Mouse (Mus musculus) midbrain, embryonic 13.5 days (tissue): Measurements from ENCODE around the gene Tmem86b. TPM values are rescaled to one million over a fixed set of nuclear protein-coding genes. Genes with fewer than 3 reads are reported as not detected.
A peak's percentile ranks its signal among the peaks of the same experiment; 100 is the strongest.

Experiments
- ATAC-seq: fragments of 200-750 bp; cut with Nextera tagmentation; 2 replicates; pipeline ENCODE4 v1.8.0; 2017; ENCODE audit warnings: mild to moderate bottlenecking, moderate TSS enrichment, moderate library complexity
- H3K27ac ChIP-seq: fragments of 300-500 bp; sonication (generic); 2 replicates; pipeline ENCODE4 v1.5.1; 2015; ENCODE audit warnings: inconsistent platforms, mild to moderate bottlenecking, moderate library complexity
- H3K27me3 ChIP-seq: fragments of 300-500 bp; sonication (generic); 2 replicates; pipeline ENCODE4 v1.6.1; 2015; ENCODE audit warnings: mild to moderate bottlenecking, inconsistent platforms
- H3K36me3 ChIP-seq: fragments of 300-500 bp; sonication (generic); 2 replicates; pipeline ENCODE4 v1.6.1; 2015; ENCODE audit warnings: mild to moderate bottlenecking, inconsistent platforms
- H3K4me1 ChIP-seq: fragments of 300-500 bp; sonication (generic); replicated peaks from 2 replicates; pipeline ENCODE4 v1.6.1; 2015; ENCODE audit warnings: inconsistent platforms
- H3K4me2 ChIP-seq: fragments of 300-500 bp; sonication (generic); replicated peaks from 2 replicates; pipeline ENCODE4 v1.6.1; 2015; ENCODE audit warnings: moderate library complexity, mild to moderate bottlenecking, inconsistent platforms
- H3K4me3 ChIP-seq: fragments of 300-500 bp; sonication (generic); replicated peaks from 2 replicates; pipeline ENCODE4 v1.5.1; 2015; ENCODE audit warnings: mild to moderate bottlenecking, inconsistent platforms
- H3K9ac ChIP-seq: fragments of 300-500 bp; sonication (generic); replicated peaks from 2 replicates; pipeline ENCODE4 v1.6.1; 2015; ENCODE audit warnings: mild to moderate bottlenecking, inconsistent platforms
- H3K9me3 ChIP-seq: fragments of 300-500 bp; sonication (generic); 2 replicates; pipeline ENCODE4 v1.6.1; 2016; ENCODE audit warnings: mild to moderate bottlenecking, inconsistent platforms
- WGBS: fragments of 180-500 bp; shearing (Covaris S2); methylation state at CpG from one replicate; pipeline ENCODE4 v1.1.7; 2015; 5-methylcytosine and 5-hydroxymethylcytosine counted together
- polyA plus RNA-seq: library from polyadenylated mRNA; unstranded; fragments of >200 nt; fragmentation: Nextera tagmentation; extraction: Ambion mirVana; gene quantifications from 2 replicates; pipeline ENCODE4 v1.2.1, GENCODE M21; 2015

Tmem86b gene
- polyA plus RNA-seq, 1 experiment from 2014 or later, result 3.8 TPM

GRCm38 (mm10) chr7:4646806-4647205 is 15.6 kb upstream of the Tmem86b start:
- H3K4me2 ChIP-seq, result no peak overlapping the region
- peaks cover 54% of the 10 kb centered on the region for H3K36me3 ChIP-seq
- no peak for ATAC-seq
- no peak overlapping the region for H3K27ac ChIP-seq
- WGBS, result 87% methylated on average over 3 of the region's 3 CpGs
- H3K9me3 ChIP-seq, result no peaks in the 10 kb centered on the region
- no peak overlapping the region for H3K4me3 ChIP-seq
- H3K4me1 ChIP-seq, result peaks cover 10% of the 10 kb centered on the region; the same call in 1 of the 2 replicates
- H3K27me3 ChIP-seq, result no peaks in the 10 kb centered on the region
- H3K9ac ChIP-seq, result no peak overlapping the region

GRCm38 (mm10) chr7:4643225-4643624 is 12.0 kb upstream of the Tmem86b start:
- Histone ChIP-seq H3K4me3 (no peak overlapping the region), H3K36me3 (peaks cover 83% of the 10 kb centered on the region), H3K4me1 (0 out of 2 replicates have a peak, but pooled peaks cover 4% of the 10 kb centered on the region), H3K9ac (no peak overlapping the region), H3K27me3 (no peaks in the 10 kb centered on the region), H3K27ac (no peak overlapping the region), H3K4me2 (no peak overlapping the region), H3K9me3 (no peaks in the 10 kb centered on the region)
- 98% methylated on average over 6 of the region's 6 CpGs for WGBS
- no peak for ATAC-seq

GRCm38 (mm10) chr7:4641956-4642355 is 10.7 kb upstream of the Tmem86b start:
- Histone ChIP-seq H3K9ac (no peak overlapping the region), H3K27me3 (no peaks in the 10 kb centered on the region), H3K27ac (no peak overlapping the region), H3K36me3 (peaks cover 93% of the 10 kb centered on the region), H3K9me3 (no peaks in the 10 kb centered on the region), H3K4me2 (no peak overlapping the region), H3K4me3 (no peak overlapping the region), H3K4me1 (no peaks in the 10 kb centered on the region)
- 94% methylated on average over 7 of the region's 7 CpGs for WGBS
- ATAC-seq, result no peak

- 85% methylated on average over 11 of the region's 11 CpGs for WGBS
- no peak overlapping the region for H3K27ac ChIP-seq
- no peak overlapping the region for H3K4me3 ChIP-seq
- H3K9ac ChIP-seq, result no peak overlapping the region
- H3K9me3 ChIP-seq, result no peaks in the 10 kb centered on the region
- H3K4me2 ChIP-seq, result no peak overlapping the region
- no peaks in the 10 kb centered on the region for H3K27me3 ChIP-seq
- ATAC-seq, result no peak
- H3K36me3 ChIP-seq, result peaks cover 94% of the 10 kb centered on the region
- no peaks in the 10 kb centered on the region for H3K4me1 ChIP-seq
These were observed 9.9 kb upstream of the Tmem86b start for GRCm38 (mm10) chr7:4641155-4641554.

GRCm38 (mm10) chr7:4636179-4636578 is 5.0 kb upstream of the Tmem86b start:
- peaks cover 90% of the 10 kb centered on the region for H3K36me3 ChIP-seq
- WGBS, result 88% methylated on average over 4 of the region's 4 CpGs
- no peak overlapping the region for H3K27ac ChIP-seq
- H3K4me2 ChIP-seq, result no peak overlapping the region
- H3K9me3 ChIP-seq, result no peaks in the 10 kb centered on the region
- no peak for ATAC-seq
- H3K4me1 ChIP-seq, result no peaks in the 10 kb centered on the region
- H3K27me3 ChIP-seq, result no peaks in the 10 kb centered on the region
- no peak overlapping the region for H3K4me3 ChIP-seq
- no peak overlapping the region for H3K9ac ChIP-seq

GRCm38 (mm10) chr7:4630198-4630597 is 1.0 kb downstream of the Tmem86b start:
- no peak overlapping the region for H3K4me2 ChIP-seq
- H3K36me3 ChIP-seq, result peaks cover 66% of the 10 kb centered on the region
- WGBS, result 83% methylated on average over 1 of the region's 1 CpGs
- ATAC-seq, result no peak
- no peaks in the 10 kb centered on the region for H3K4me1 ChIP-seq
- no peak overlapping the region for H3K4me3 ChIP-seq
- H3K27me3 ChIP-seq, result no peaks in the 10 kb centered on the region
- H3K9ac ChIP-seq, result no peak overlapping the region
- H3K27ac ChIP-seq, result no peak overlapping the region
- no peaks in the 10 kb centered on the region for H3K9me3 ChIP-seq

GRCm38 (mm10) chr7:4629586-4629985 is 1.6 kb downstream of the Tmem86b start:
- Histone ChIP-seq H3K4me1 (no peaks in the 10 kb centered on the region), H3K36me3 (peaks cover 61% of the 10 kb centered on the region), H3K4me3 (no peak overlapping the region), H3K9ac (no peak overlapping the region), H3K4me2 (no peak overlapping the region), H3K9me3 (no peaks in the 10 kb centered on the region), H3K27ac (no peak overlapping the region), H3K27me3 (no peaks in the 10 kb centered on the region)
- ATAC-seq, result no peak
- WGBS, result 88% methylated on average over 5 of the region's 5 CpGs

- no peaks in the 10 kb centered on the region for H3K9me3 ChIP-seq
- H3K4me2 ChIP-seq, result no peak overlapping the region
- no peak for ATAC-seq
- H3K36me3 ChIP-seq, result peaks cover 28% of the 10 kb centered on the region
- H3K27me3 ChIP-seq, result no peaks in the 10 kb centered on the region
- H3K9ac ChIP-seq, result no peak overlapping the region
- no peak overlapping the region for H3K4me3 ChIP-seq
- 91% methylated on average over 2 of the region's 2 CpGs for WGBS
- H3K27ac ChIP-seq, result no peak overlapping the region
- 0 out of 2 replicates have a peak, but pooled peaks cover 2% of the 10 kb centered on the region for H3K4me1 ChIP-seq
These were observed 5.3 kb downstream of the Tmem86b start for GRCm38 (mm10) chr7:4625928-4626327.

- Histone ChIP-seq H3K4me3 (no peak overlapping the region), H3K9ac (no peak overlapping the region), H3K4me2 (no peak overlapping the region), H3K27ac (no peak overlapping the region), H3K27me3 (no peaks in the 10 kb centered on the region), H3K36me3 (peaks cover 15% of the 10 kb centered on the region), H3K9me3 (no peaks in the 10 kb centered on the region), H3K4me1 (0 out of 2 replicates have a peak, but pooled peaks cover 2% of the 10 kb centered on the region)
- 53% methylated on average over 1 of the region's 1 CpGs for WGBS
- ATAC-seq, result peak; percentile 28; the same call in 1 of the 2 replicates
These were observed 6.9 kb downstream of the Tmem86b start for GRCm38 (mm10) chr7:4624343-4624742.

- no peak overlapping the region for H3K27ac ChIP-seq
- H3K4me1 ChIP-seq, result 0 out of 2 replicates have a peak, but pooled peaks cover 2% of the 10 kb centered on the region
- no peaks in the 10 kb centered on the region for H3K27me3 ChIP-seq
- no peak overlapping the region for H3K4me2 ChIP-seq
- peak; percentile 68 for ATAC-seq
- H3K9me3 ChIP-seq, result no peaks in the 10 kb centered on the region
- WGBS, result 30% methylated on average over 4 of the region's 4 CpGs
- no peak overlapping the region for H3K4me3 ChIP-seq
- H3K9ac ChIP-seq, result no peak overlapping the region
- peaks cover 9% of the 10 kb centered on the region for H3K36me3 ChIP-seq
These were observed 7.6 kb downstream of the Tmem86b start for GRCm38 (mm10) chr7:4623544-4624189.

- H3K4me2 ChIP-seq, result no peak overlapping the region
- ATAC-seq, result no peak
- 0 out of 2 replicates have a peak, but pooled peaks cover 2% of the 10 kb centered on the region for H3K4me1 ChIP-seq
- no peak overlapping the region for H3K27ac ChIP-seq
- no peaks in the 10 kb centered on the region for H3K9me3 ChIP-seq
- 25% methylated on average over 1 of the region's 1 CpGs for WGBS
- H3K27me3 ChIP-seq, result no peaks in the 10 kb centered on the region
- no peaks in the 10 kb centered on the region for H3K36me3 ChIP-seq
- no peak overlapping the region for H3K9ac ChIP-seq
- H3K4me3 ChIP-seq, result no peak overlapping the region
These were observed 11.2 kb downstream of the Tmem86b start for GRCm38 (mm10) chr7:4619979-4620378.

GRCm38 (mm10) chr7:4613740-4614403 is 17.4 kb downstream of the Tmem86b start:
- H3K27me3 ChIP-seq, result no peaks in the 10 kb centered on the region
- H3K9me3 ChIP-seq, result no peaks in the 10 kb centered on the region
- H3K36me3 ChIP-seq, result no peaks in the 10 kb centered on the region
- H3K27ac ChIP-seq, result no peak overlapping the region
- no peak overlapping the region for H3K9ac ChIP-seq
- H3K4me2 ChIP-seq, result no peak overlapping the region
- 84% methylated on average over 14 of the region's 14 CpGs for WGBS
- no peaks in the 10 kb centered on the region for H3K4me1 ChIP-seq
- H3K4me3 ChIP-seq, result no peak overlapping the region
- ATAC-seq, result no peak
